Mouse (Mus musculus) kidney, postnatal 14 days (tissue): ENCODE measurements around the gene Ttf1.

Experiments used
- DNase-seq: peaks from one replicate; pipeline ENCODE4 v3.0.0; 2022; ENCODE audit warnings: mixed read lengths

Ttf1 gene

GRCm38 (mm10) chr2:29060135-29060597, at the start of gene Ttf1:
Gene Ttf1 (plus strand): TSS chr2:29060262.
- DNase-seq = peak; percentile 93

DNA sequence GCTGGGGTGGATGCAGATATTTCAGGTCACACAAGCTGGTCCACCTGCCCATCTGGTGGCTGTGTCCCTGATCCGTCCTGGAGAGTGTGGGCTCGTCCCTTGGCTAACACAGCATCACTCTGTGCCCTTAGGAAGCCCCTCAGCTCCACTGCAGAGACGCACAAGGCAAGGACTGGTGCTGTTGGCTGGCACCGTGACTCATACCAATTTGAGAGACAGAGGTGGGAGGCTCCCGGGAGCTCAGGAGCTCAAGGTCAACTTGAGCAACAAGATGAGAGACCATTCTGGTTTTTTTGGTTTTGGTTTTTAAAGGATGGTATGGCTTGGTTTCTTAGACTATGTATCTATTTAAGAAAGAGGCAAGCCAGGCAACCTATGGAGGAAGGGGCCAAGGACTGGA, 47.5 kb upstream of the Ttf1 start:
- DNase-seq = no peak

GRCm38 (mm10) chr2:29016599-29017587, 43.2 kb upstream of the Ttf1 start:
- DNase-seq = no peak

GRCm38 (mm10) chr2:29018680-29019079, 41.4 kb upstream of the Ttf1 start:
- no peak for DNase-seq

- no peak for DNase-seq
Observed at GRCm38 (mm10) chr2:29021025-29021424, 39.0 kb upstream of the Ttf1 start.

- no peak for DNase-seq
Observed at GRCm38 (mm10) chr2:29023001-29023400, 37.1 kb upstream of the Ttf1 start.

GRCm38 (mm10) chr2:29025284-29025683, 34.8 kb upstream of the Ttf1 start:
- no peak for DNase-seq

- DNase-seq = peak; percentile 30
Observed at GRCm38 (mm10) chr2:29030048-29030734, 29.9 kb upstream of the Ttf1 start.

- DNase-seq = no peak
Observed at GRCm38 (mm10) chr2:29031951-29032350, 28.1 kb upstream of the Ttf1 start.

DNA sequence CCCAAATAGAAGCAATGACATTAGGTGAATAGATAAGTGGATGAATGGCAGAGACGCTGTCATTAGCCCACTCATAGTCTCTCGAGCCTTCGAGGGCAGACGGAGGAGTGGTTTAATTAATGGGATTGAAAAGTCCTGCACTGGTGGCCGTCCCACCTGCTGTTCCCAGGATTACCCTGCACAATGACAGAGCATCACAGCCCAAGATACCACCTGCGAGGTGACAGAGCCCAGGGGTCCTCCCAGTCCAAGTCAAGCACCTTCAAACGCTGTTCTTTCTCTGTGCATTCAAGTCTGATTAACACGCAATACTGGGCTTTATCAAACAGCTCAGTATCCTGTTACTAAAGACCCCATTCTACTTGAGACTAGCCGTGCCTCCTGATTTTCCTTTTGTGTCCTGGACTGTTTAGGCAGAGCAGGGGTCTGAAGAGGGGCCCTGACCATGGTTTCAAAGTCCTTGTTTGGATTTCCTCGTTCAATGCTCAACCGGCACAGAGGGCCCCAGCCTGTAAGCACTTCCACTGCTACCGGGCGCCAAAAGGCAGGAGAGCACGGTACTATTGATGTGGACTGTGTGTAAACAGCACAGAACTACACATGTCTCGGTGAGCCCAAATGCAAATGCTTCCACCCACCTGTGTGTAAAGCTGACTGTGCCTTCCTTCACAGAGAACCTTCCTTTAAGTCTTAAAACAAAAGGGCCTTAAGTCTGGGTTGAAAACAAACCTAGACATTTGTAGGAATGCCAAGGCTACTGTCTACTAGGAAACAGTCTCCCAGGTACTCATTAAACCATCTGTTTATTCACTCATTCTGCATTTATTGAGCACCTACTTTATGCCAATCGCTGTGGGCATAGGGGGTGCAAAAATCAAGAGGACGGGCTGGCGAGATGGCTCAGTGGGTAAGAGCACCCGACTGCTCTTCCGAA, 25.3 kb upstream of the Ttf1 start:
- peak; percentile 32 for DNase-seq

DNA sequence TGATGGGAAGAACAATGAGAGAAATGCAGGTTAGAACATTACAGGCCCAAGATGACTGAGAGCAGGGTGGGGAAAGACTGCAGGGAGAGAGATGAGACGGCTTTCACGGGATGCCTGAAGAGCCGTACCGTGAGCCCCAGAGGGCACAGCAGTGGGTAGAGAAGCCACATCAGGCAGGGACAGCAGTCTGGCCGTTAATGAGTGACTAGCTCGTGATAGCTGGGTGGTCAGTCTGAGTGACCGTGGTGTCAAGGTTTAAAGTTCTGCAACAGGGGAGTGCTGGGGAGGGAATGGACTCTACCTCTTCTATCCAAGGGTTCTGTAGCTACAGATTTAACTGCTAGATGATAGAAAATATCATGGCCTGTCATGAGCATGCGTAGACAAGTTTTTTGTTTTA, 24.4 kb upstream of the Ttf1 start:
- peak; percentile 79 for DNase-seq

- no peak for DNase-seq
Observed at GRCm38 (mm10) chr2:29039741-29040140, 20.3 kb upstream of the Ttf1 start.

GRCm38 (mm10) chr2:29040594-29041476, 19.2 kb upstream of the Ttf1 start:
- DNase-seq = no peak

- no peak for DNase-seq
Observed at GRCm38 (mm10) chr2:29041477-29041768, 18.6 kb upstream of the Ttf1 start.

DNA sequence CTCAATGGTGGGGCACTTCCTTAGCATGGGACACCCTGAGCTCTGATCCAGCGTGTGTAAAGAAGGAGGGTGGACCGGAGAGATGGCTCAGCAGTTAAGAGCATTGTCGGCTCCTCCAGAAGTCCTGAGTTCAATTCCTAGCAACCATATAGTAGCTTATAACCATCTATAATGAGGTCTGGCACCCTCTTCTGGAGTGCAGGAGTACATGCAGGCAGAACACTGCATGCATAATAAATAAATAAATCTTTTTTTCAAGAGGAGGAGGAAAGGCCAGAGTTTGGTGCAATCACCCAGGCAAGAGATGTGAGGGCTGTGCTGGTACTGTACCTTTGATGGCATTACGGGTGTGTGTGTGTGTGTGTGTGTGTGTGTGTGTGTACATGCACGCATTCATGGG, 17.9 kb upstream of the Ttf1 start:
- DNase-seq = no peak

DNA sequence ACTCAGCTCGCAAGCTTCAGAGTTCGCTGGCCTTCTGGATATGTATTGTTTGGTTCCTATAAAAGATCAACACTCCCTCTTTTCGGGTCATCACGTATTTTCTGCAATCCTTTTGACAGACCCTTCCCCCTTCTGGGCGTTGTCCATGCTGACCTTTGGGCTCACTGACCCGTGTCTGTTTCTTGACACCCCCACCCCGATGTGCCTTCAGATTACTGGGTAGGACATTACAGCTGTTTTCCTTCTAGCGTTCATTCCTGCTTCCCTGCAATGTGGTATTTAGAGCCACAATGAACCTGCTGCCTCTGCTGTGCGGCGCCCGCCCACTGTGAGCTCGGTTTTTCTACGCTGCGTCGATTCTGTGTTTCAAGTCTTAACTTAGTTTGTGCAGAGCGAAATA, 13.9 kb upstream of the Ttf1 start:
- no peak for DNase-seq

- DNase-seq = no peak
Observed at GRCm38 (mm10) chr2:29051932-29052331, 8.1 kb upstream of the Ttf1 start.

DNA sequence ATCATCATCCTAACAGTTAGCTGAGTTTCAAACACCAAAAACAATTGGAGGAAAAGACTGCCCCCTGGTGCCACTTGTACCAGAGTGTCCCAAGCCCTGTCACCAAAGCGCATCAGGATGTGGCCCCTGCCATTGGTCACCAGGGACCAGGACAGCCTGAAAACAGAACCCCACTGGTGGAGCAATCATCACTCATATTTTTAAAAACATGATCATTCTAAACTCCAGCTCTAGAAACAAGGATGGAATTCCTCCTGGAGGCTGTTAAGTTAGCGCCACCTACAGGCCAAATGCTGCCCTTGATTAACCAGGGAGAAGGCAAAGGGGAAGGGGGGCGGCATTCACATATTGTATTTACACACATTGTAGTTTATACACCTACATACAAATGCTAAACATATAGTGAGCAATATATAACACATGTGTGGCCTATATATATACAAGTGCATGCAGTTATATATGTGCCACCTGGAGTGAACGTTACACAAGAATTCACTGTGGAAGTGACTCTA, 7.1 kb upstream of the Ttf1 start:
- DNase-seq = peak; percentile 57

DNA sequence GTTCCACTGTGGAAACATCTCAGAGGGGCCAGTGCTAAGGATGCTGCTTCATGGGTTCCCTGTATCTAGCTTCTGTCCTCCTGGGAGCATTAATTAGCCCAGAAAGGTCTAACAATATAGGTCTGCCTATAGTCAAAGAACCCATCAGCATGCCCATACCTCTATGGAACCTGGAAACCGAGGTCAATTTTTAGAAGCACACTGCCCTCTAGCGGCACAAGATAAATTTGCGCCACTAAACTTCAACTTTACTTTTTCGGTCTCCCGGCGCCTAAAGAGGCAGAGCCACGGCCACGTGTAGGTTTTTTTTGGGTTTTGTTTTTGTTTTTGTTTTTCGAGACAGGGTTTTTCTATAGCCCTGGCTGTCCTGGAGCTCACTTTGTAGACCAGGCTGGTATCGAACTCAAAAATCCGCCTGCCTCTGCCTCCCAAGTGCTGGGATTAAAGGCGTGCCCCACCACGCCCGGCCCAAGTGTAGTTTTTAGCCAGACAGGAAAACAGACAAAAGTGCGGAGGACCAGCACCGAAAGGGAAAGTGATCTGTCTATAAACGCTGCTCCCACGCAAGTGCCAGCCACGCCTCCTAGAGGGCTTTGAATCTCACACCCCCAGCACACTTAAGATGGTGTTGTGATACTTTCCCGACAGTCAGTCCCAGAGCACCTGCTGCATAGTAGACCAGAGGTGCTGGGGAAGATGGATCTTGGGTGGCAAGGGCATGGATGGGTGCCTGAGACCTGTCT, 6.1 kb upstream of the Ttf1 start:
- DNase-seq = peak; percentile 64

GRCm38 (mm10) chr2:29054545-29054935, 5.5 kb upstream of the Ttf1 start:
- no peak for DNase-seq

- DNase-seq = peak; percentile 70
Observed at GRCm38 (mm10) chr2:29054991-29055390, 5.1 kb upstream of the Ttf1 start, which contains the start of gene Cfap77. Gene Cfap77 (minus strand): TSS chr2:29055066.
